Mouse (Mus musculus): ENCODE data around the gene Mcoln3. TPM values are rescaled to one million over a fixed set of nuclear protein-coding genes. Genes with fewer than 3 reads are reported as not detected.

Mcoln3 gene
- 0.05 and 0.10 TPM in 2 replicates for polyA plus RNA-seq (2012; rRNA removed)

GRCm38 (mm10) chr3:146117258-146117996, at the start of gene Mcoln3:
Mcoln3 (plus strand) TSS chr3:146117450.

GRCm38 (mm10) chr3:146107921-146108571, 9.2 kb upstream of the Mcoln3 start, which contains the start of gene Wdr63:
Wdr63 (minus strand) TSS chr3:146108130.

GRCm38 (mm10) chr3:146149156-146150057, 32.2 kb downstream of the Mcoln3 start, which contains the start of gene Mcoln2:
Mcoln2 (plus strand) TSS chr3:146149833.

Other genes with a start within 250 kb of the Mcoln3 start
- 8.3 and 9.0 TPM in 2 replicates for gene Bcl10, start 194.6 kb upstream of the Mcoln3 start, polyA plus RNA-seq (2012; rRNA removed)
- gene 2410004B18Rik, start 179.4 kb upstream of the Mcoln3 start, polyA plus RNA-seq (2012; rRNA removed): 6.9 and 8.4 TPM in 2 replicates
- 1.6 and 1.9 TPM in 2 replicates for gene Syde2, start 129.6 kb upstream of the Mcoln3 start, polyA plus RNA-seq (2012; rRNA removed)
- 0.12 and 0.16 TPM in 2 replicates for gene Wdr63, start 9.3 kb upstream of the Mcoln3 start, polyA plus RNA-seq (2012; rRNA removed)
- gene Mcoln2, start 32.4 kb downstream of the Mcoln3 start, polyA plus RNA-seq (2012; rRNA removed): 3.7 and 4.0 TPM in 2 replicates
- 0.01 and 0.02 TPM in 2 replicates for gene Lpar3, start 103.5 kb downstream of the Mcoln3 start, polyA plus RNA-seq (2012; rRNA removed)